Mouse (Mus musculus): Measurements from ENCODE around the gene Npc2. TPM values are rescaled to one million over a fixed set of nuclear protein-coding genes. Genes with fewer than 3 reads are reported as not detected.
A peak's percentile ranks its signal among the peaks of the same experiment; 100 is the strongest.

Gene Npc2
- polyA plus RNA-seq, 1 experiment from 2014 or later, result 81.5 TPM

- no peak overlapping the region for H3K27ac ChIP-seq
- no peaks in the 10 kb centered on the region for H3K9me3 ChIP-seq
- peak overlapping the region; percentile 63 for H3K4me3 ChIP-seq
- H3K27me3 ChIP-seq (replicated peaks), result no peaks in the 10 kb centered on the region
- 1% methylated on average over 20 of the region's 20 CpGs for WGBS
- ATAC-seq (ENCODE audit: low FRiP score, low read depth), result no peak; the same call in 1 of the 2 replicates
- peaks cover 29% of the 10 kb centered on the region for H3K4me1 ChIP-seq
- peak overlapping the region; percentile 83 for H3K4me2 ChIP-seq (replicated peaks)
- peaks cover 8% of the 10 kb centered on the region for H3K36me3 ChIP-seq
- H3K9ac ChIP-seq, result peak overlapping the region; percentile 69
These were observed 524 bp upstream of the Npc2 start for GRCm38 (mm10) chr12:84773476-84773875.

GRCm38 (mm10) chr12:84771981-84772520 is 901 bp downstream of the Npc2 start:
- Histone ChIP-seq H3K9me3 (no peaks in the 10 kb centered on the region), H3K4me1 (peaks cover 29% of the 10 kb centered on the region), H3K4me2 (replicated peaks) (peak overlapping the region; percentile 62), H3K4me3 (peak overlapping the region; percentile 63), H3K9ac (peak overlapping the region; percentile 71), H3K27me3 (replicated peaks) (no peaks in the 10 kb centered on the region), H3K36me3 (peaks cover 8% of the 10 kb centered on the region), H3K27ac (peak overlapping the region; percentile 43; the same call in 1 of the 2 replicates)
- no peak for ATAC-seq (ENCODE audit: low FRiP score, low read depth)
- WGBS, result 5% methylated on average over 10 of the region's 10 CpGs

GRCm38 (mm10) chr12:84769624-84770023 is 3.3 kb downstream of the Npc2 start:
- WGBS, result 87% methylated on average over 7 of the region's 7 CpGs
- H3K36me3 ChIP-seq, result peaks cover 14% of the 10 kb centered on the region
- ATAC-seq (ENCODE audit: low FRiP score, low read depth), result no peak
- no peak overlapping the region for H3K9ac ChIP-seq
- H3K9me3 ChIP-seq, result no peaks in the 10 kb centered on the region
- no peak overlapping the region for H3K4me3 ChIP-seq
- H3K27ac ChIP-seq, result no peak overlapping the region
- H3K4me1 ChIP-seq, result peaks cover 29% of the 10 kb centered on the region
- H3K27me3 ChIP-seq (replicated peaks), result no peaks in the 10 kb centered on the region
- H3K4me2 ChIP-seq (replicated peaks), result no peak overlapping the region

GRCm38 (mm10) chr12:84767510-84767909 is 5.4 kb downstream of the Npc2 start:
- WGBS, result 93% methylated on average over 6 of the region's 6 CpGs
- Histone ChIP-seq H3K4me1 (peaks cover 19% of the 10 kb centered on the region; the same call in 1 of the 2 replicates), H3K27me3 (replicated peaks) (no peaks in the 10 kb centered on the region), H3K9me3 (no peaks in the 10 kb centered on the region), H3K4me3 (no peak overlapping the region), H3K27ac (no peak overlapping the region), H3K9ac (no peak overlapping the region), H3K4me2 (replicated peaks) (no peak overlapping the region), H3K36me3 (peaks cover 32% of the 10 kb centered on the region)
- ATAC-seq (ENCODE audit: low FRiP score, low read depth), result no peak

- H3K9me3 ChIP-seq, result no peaks in the 10 kb centered on the region
- peaks cover 32% of the 10 kb centered on the region for H3K36me3 ChIP-seq
- H3K27me3 ChIP-seq (replicated peaks), result no peaks in the 10 kb centered on the region
- no peak overlapping the region for H3K4me2 ChIP-seq (replicated peaks)
- H3K4me1 ChIP-seq, result peaks cover 13% of the 10 kb centered on the region; the same call in 1 of the 2 replicates
- no peak overlapping the region for H3K4me3 ChIP-seq
- ATAC-seq (ENCODE audit: low FRiP score, low read depth), result no peak
- 86% methylated on average over 5 of the region's 5 CpGs for WGBS
- H3K27ac ChIP-seq, result no peak overlapping the region
- no peak overlapping the region for H3K9ac ChIP-seq
These were observed 6.7 kb downstream of the Npc2 start for GRCm38 (mm10) chr12:84766113-84766735.

- no peak overlapping the region for H3K9ac ChIP-seq
- ATAC-seq (ENCODE audit: low FRiP score, low read depth), result no peak
- H3K27me3 ChIP-seq (replicated peaks), result no peaks in the 10 kb centered on the region
- H3K4me1 ChIP-seq, result peaks cover 5% of the 10 kb centered on the region; the same call in 1 of the 2 replicates
- H3K4me3 ChIP-seq, result no peak overlapping the region
- H3K27ac ChIP-seq, result no peak overlapping the region
- H3K36me3 ChIP-seq, result peaks cover 34% of the 10 kb centered on the region
- H3K4me2 ChIP-seq (replicated peaks), result no peak overlapping the region
- WGBS, result 90% methylated on average over 15 of the region's 15 CpGs
- no peaks in the 10 kb centered on the region for H3K9me3 ChIP-seq
These were observed 7.4 kb downstream of the Npc2 start for GRCm38 (mm10) chr12:84765506-84765905.

GRCm38 (mm10) chr12:84764756-84765155 is 8.2 kb downstream of the Npc2 start:
- H3K27ac ChIP-seq, result no peak overlapping the region
- 86% methylated on average over 7 of the region's 7 CpGs for WGBS

GRCm38 (mm10) chr12:84763577-84764218 is 9.3 kb downstream of the Npc2 start:
- no peaks in the 10 kb centered on the region for H3K9me3 ChIP-seq
- ATAC-seq (ENCODE audit: low FRiP score, low read depth), result no peak
- peaks cover 39% of the 10 kb centered on the region for H3K36me3 ChIP-seq
- H3K27me3 ChIP-seq (replicated peaks), result no peaks in the 10 kb centered on the region
- WGBS, result 94% methylated on average over 13 of the region's 13 CpGs
- H3K9ac ChIP-seq, result no peak overlapping the region
- H3K27ac ChIP-seq, result no peak overlapping the region
- H3K4me3 ChIP-seq, result no peak overlapping the region
- no peaks in the 10 kb centered on the region for H3K4me1 ChIP-seq
- no peak overlapping the region for H3K4me2 ChIP-seq (replicated peaks)

More at GRCm38 (mm10) chr12:84764756-84765155, 8.2 kb downstream of the Npc2 start:
- ATAC-seq (ENCODE audit: low FRiP score, low read depth), result no peak
- no peak overlapping the region for H3K4me2 ChIP-seq (replicated peaks)
- no peak overlapping the region for H3K4me3 ChIP-seq
- H3K9me3 ChIP-seq, result no peaks in the 10 kb centered on the region
- H3K9ac ChIP-seq, result no peak overlapping the region
- no peaks in the 10 kb centered on the region for H3K27me3 ChIP-seq (replicated peaks)
- peaks cover 40% of the 10 kb centered on the region for H3K36me3 ChIP-seq
- H3K4me1 ChIP-seq, result no peaks in the 10 kb centered on the region

GRCm38 (mm10) chr12:84762532-84762931 is 10.4 kb downstream of the Npc2 start:
- Histone ChIP-seq H3K36me3 (peaks cover 51% of the 10 kb centered on the region), H3K4me3 (no peak overlapping the region), H3K27me3 (replicated peaks) (no peaks in the 10 kb centered on the region), H3K9ac (no peak overlapping the region), H3K27ac (no peak overlapping the region), H3K4me1 (no peaks in the 10 kb centered on the region), H3K4me2 (replicated peaks) (no peak overlapping the region), H3K9me3 (no peaks in the 10 kb centered on the region)
- 90% methylated on average over 5 of the region's 5 CpGs for WGBS
- ATAC-seq (ENCODE audit: low FRiP score, low read depth), result no peak

GRCm38 (mm10) chr12:84759063-84759462 is 13.9 kb downstream of the Npc2 start:
- H3K9ac ChIP-seq, result no peak overlapping the region
- no peaks in the 10 kb centered on the region for H3K27me3 ChIP-seq (replicated peaks)
- WGBS, result 78% methylated on average over 2 of the region's 2 CpGs
- no peak for ATAC-seq (ENCODE audit: low FRiP score, low read depth)
- H3K4me2 ChIP-seq (replicated peaks), result no peak overlapping the region
- no peaks in the 10 kb centered on the region for H3K9me3 ChIP-seq
- H3K4me3 ChIP-seq, result no peak overlapping the region
- peaks cover 57% of the 10 kb centered on the region for H3K36me3 ChIP-seq
- H3K4me1 ChIP-seq, result no peaks in the 10 kb centered on the region
- H3K27ac ChIP-seq, result no peak overlapping the region

- Histone ChIP-seq H3K9me3 (no peaks in the 10 kb centered on the region), H3K4me1 (peaks cover 16% of the 10 kb centered on the region), H3K9ac (no peak overlapping the region), H3K36me3 (peaks cover 45% of the 10 kb centered on the region), H3K4me3 (no peak overlapping the region), H3K27me3 (replicated peaks) (no peaks in the 10 kb centered on the region), H3K27ac (no peak overlapping the region), H3K4me2 (replicated peaks) (no peak overlapping the region)
- WGBS, result 93% methylated on average over 10 of the region's 10 CpGs
- no peak for ATAC-seq (ENCODE audit: low FRiP score, low read depth)
These were observed 16.9 kb downstream of the Npc2 start for GRCm38 (mm10) chr12:84756016-84756415.

GRCm38 (mm10) chr12:84755008-84755695 is 17.8 kb downstream of the Npc2 start:
- H3K27ac ChIP-seq, result no peak overlapping the region
- WGBS, result 35% methylated on average over 16 of the region's 16 CpGs
- peaks cover 21% of the 10 kb centered on the region for H3K4me1 ChIP-seq
- H3K4me2 ChIP-seq (replicated peaks), result no peak overlapping the region
- ATAC-seq (ENCODE audit: low FRiP score, low read depth), result 0 out of 2 replicates have a peak, but pooled peaks have one; percentile 19
- H3K36me3 ChIP-seq, result peaks cover 39% of the 10 kb centered on the region
- H3K27me3 ChIP-seq (replicated peaks), result no peaks in the 10 kb centered on the region
- no peak overlapping the region for H3K4me3 ChIP-seq
- H3K9ac ChIP-seq, result no peak overlapping the region
- H3K9me3 ChIP-seq, result no peaks in the 10 kb centered on the region
